Mouse (Mus musculus): ENCODE data around the gene Mical2.

GRCm38 (mm10) chr7:112345687-112346086, 120.0 kb downstream of the Mical2 start:
- TF ChIP-seq CTCF (IDR thresholded peaks at IDR 0.05) (no peak), POLR2A (IDR thresholded peaks at IDR 0.05; ENCODE audit: insufficient read depth, low read depth, low read length) (no peak)
